Comparison of ENCODE assay signal across 8 mouse cellular contexts in genomic region chr11:30161173-30161650, GRCm38 (mm10).
DNase-seq lines count a peak whose midpoint lies in the region; ATAC-seq and TF ChIP-seq lines count a peak whose summit lies in the region.

No protein-coding gene starts in this region.

- no peaks in the 10 kb centered on the region for H3K27me3 ChIP-seq in ES-Bruce4 (ENCODE audit: control insufficient read depth, insufficient read depth, low read length, poor library complexity, severe bottlenecking)
- H3K27me3 ChIP-seq in forebrain, embryonic 13.5 days, result no peaks in the 10 kb centered on the region
- no peaks in the 10 kb centered on the region for H3K27me3 ChIP-seq in heart, postnatal 0 days (ENCODE audit: control insufficient read depth, insufficient read depth, low read length)

- no peak for TF ChIP-seq CTCF in ES-Bruce4 (IDR thresholded peaks at IDR 0.05; ENCODE audit: low read depth, low read length)
- TF ChIP-seq CTCF in brain, embryonic 14.5 days (IDR thresholded peaks at IDR 0.05; ENCODE audit: borderline replicate concordance, extremely low read depth, insufficient read depth, insufficient read length), result no peak
- TF ChIP-seq CTCF in heart, postnatal 0 days (IDR thresholded peaks at IDR 0.05; ENCODE audit: low read depth), result no peak

- H3K36me3 ChIP-seq in ES-Bruce4 (ENCODE audit: control insufficient read depth, insufficient read depth, low read length, poor library complexity, severe bottlenecking), result peaks cover 2% of the 10 kb centered on the region
- H3K36me3 ChIP-seq in forebrain, embryonic 13.5 days (ENCODE audit: poor library complexity, severe bottlenecking), result peaks cover 9% of the 10 kb centered on the region; the same call in 1 of the 2 replicates
- peaks cover 34% of the 10 kb centered on the region for H3K36me3 ChIP-seq in heart, postnatal 0 days (replicated peaks; ENCODE audit: control insufficient read depth, insufficient read depth, low read length)

- H3K27ac ChIP-seq in ES-Bruce4 (ENCODE audit: insufficient read depth, low read length), result peak overlapping the region; percentile 70
- H3K27ac ChIP-seq in forebrain, embryonic 13.5 days, result no peak overlapping the region
- H3K27ac ChIP-seq in heart, postnatal 0 days (ENCODE audit: low read depth), result peak overlapping the region; percentile 90

- 33% methylated on average over 6 of the region's 6 CpGs for WGBS in forebrain, embryonic 13.5 days
- 4% methylated on average over 6 of the region's 6 CpGs for WGBS in heart, postnatal 0 days

- TF ChIP-seq EP300 in ES-Bruce4 (IDR thresholded peaks at IDR 0.05; ENCODE audit: insufficient read depth, low read depth, low read length), result no peak
- peak; percentile 99 for TF ChIP-seq EP300 in heart, postnatal 0 days (IDR thresholded peaks at IDR 0.05; ENCODE audit: low read depth)

- TF ChIP-seq POLR2A in ES-Bruce4 (IDR thresholded peaks at IDR 0.05; ENCODE audit: insufficient read depth, low read length), result no peak
- TF ChIP-seq POLR2A in brain, embryonic 14.5 days (IDR thresholded peaks at IDR 0.05; ENCODE audit: borderline replicate concordance, extremely low read depth, insufficient read depth, insufficient read length, poor library complexity, severe bottlenecking), result no peak

- H3K4me2 ChIP-seq in forebrain, embryonic 13.5 days, result no peak overlapping the region
- H3K4me2 ChIP-seq in heart, postnatal 0 days (ENCODE audit: low read depth, low read length), result peak overlapping the region; percentile 2; the same call in 1 of the 2 replicates

- no peak overlapping the region for H3K4me3 ChIP-seq in ES-Bruce4 (ENCODE audit: low read depth, low read length)
- H3K4me3 ChIP-seq in forebrain, embryonic 13.5 days, result no peak overlapping the region
- no peak overlapping the region for H3K4me3 ChIP-seq in heart, postnatal 0 days (ENCODE audit: low read depth, low read length)

- no peak overlapping the region for H3K9ac ChIP-seq in ES-Bruce4 (ENCODE audit: low read depth, poor library complexity, severe bottlenecking)
- H3K9ac ChIP-seq in forebrain, embryonic 13.5 days, result no peak overlapping the region
- no peak overlapping the region for H3K9ac ChIP-seq in heart, postnatal 0 days (replicated peaks; ENCODE audit: low read depth, low read length)

- H3K4me1 ChIP-seq in ES-Bruce4 (ENCODE audit: control insufficient read depth, insufficient read depth, low read length), result peaks cover 5% of the 10 kb centered on the region
- peaks cover 7% of the 10 kb centered on the region; the same call in 1 of the 2 replicates for H3K4me1 ChIP-seq in forebrain, embryonic 13.5 days
- peaks cover 87% of the 10 kb centered on the region for H3K4me1 ChIP-seq in heart, postnatal 0 days (ENCODE audit: control insufficient read depth, insufficient read depth)

- no peaks in the 10 kb centered on the region for H3K9me3 ChIP-seq in ES-Bruce4 (replicated peaks; ENCODE audit: control insufficient read depth, insufficient read depth, low read length, poor library complexity, severe bottlenecking)
- H3K9me3 ChIP-seq in forebrain, embryonic 13.5 days (replicated peaks), result no peaks in the 10 kb centered on the region
- no peaks in the 10 kb centered on the region for H3K9me3 ChIP-seq in heart, postnatal 0 days (replicated peaks; ENCODE audit: control insufficient read depth, low read length)

- DNase-seq in brain, embryonic 14.5 days (ENCODE audit: low read depth), result peak; percentile 60
- peak; percentile 99 for DNase-seq in heart, postnatal 0 days (ENCODE audit: low spot score)
- peak; percentile 68 to 91 for DNase-seq in kidney, postnatal 36 days
- DNase-seq in lung, adult 18-20 months, result peak; percentile 84 to 89
- DNase-seq in ovary, postnatal 36 days (ENCODE audit: low spot score), result peak; percentile 44

- ATAC-seq in forebrain, embryonic 13.5 days, result peak; percentile 65
- peak; percentile 94 for ATAC-seq in heart, postnatal 0 days (ENCODE audit: insufficient read depth, low read depth)
- ATAC-seq in erythroblast, adult 5-6 weeks (replicated peaks; ENCODE audit: low FRiP score, poor library complexity, severe bottlenecking), result no peak

Comparison
In these comparisons a context has a peak if more than half of its experiments do, and no peak if none do; other contexts are left out.
1. DNase-seq: peak in every context shown above with its lines; median percentile 99 in heart, postnatal 0 days; 86 in lung, adult 18-20 months; 80 in kidney, postnatal 36 days; 60 in brain, embryonic 14.5 days; 44 in ovary, postnatal 36 days.